Mouse (Mus musculus): ENCODE results near the gene Pcnx2.

GRCm38 (mm10) chr8:125901167-125901566, 3.0 kb upstream of the Pcnx2 start:
- TF ChIP-seq CTCF (IDR thresholded peaks at IDR 0.05; ENCODE audit: extremely low read depth, insufficient read length, insufficient replicate concordance, low read depth, low read length) = no peak
- no peak for TF ChIP-seq POLR2A (IDR thresholded peaks at IDR 0.05; ENCODE audit: low read depth, low read length)
